Mouse (Mus musculus) thymus, adult 2 months (tissue): Measurements from ENCODE around the gene Gm5142.

Source experiments
- CTCF ChIP-seq: fragments of 200-500 bp; IDR thresholded peaks from 2 replicates; pipeline ENCODE4 v1.5.1; 2012; ENCODE audit warnings: mild to moderate bottlenecking, control low read depth, low read length, moderate library complexity, borderline replicate concordance; ENCODE audit not compliant: control insufficient read depth, poor library complexity, insufficient read depth; ENCODE audit errors: extremely low read depth
- POLR2A ChIP-seq: fragments of 200-500 bp; IDR thresholded peaks from 2 replicates; pipeline ENCODE4 v1.6.1; 2012; ENCODE audit warnings: mild to moderate bottlenecking, low read length, control low read depth, moderate library complexity; ENCODE audit not compliant: control insufficient read depth, poor library complexity, insufficient read depth; ENCODE audit errors: extremely low read depth

GRCm38 (mm10) chr14:59157016-59157698, 21.4 kb downstream of the Gm5142 start:
- no peak for TF ChIP-seq CTCF
- no peak for TF ChIP-seq POLR2A
